Mouse (Mus musculus): Measurements from ENCODE around the gene Sptan1.

Sptan1 gene

DNA sequence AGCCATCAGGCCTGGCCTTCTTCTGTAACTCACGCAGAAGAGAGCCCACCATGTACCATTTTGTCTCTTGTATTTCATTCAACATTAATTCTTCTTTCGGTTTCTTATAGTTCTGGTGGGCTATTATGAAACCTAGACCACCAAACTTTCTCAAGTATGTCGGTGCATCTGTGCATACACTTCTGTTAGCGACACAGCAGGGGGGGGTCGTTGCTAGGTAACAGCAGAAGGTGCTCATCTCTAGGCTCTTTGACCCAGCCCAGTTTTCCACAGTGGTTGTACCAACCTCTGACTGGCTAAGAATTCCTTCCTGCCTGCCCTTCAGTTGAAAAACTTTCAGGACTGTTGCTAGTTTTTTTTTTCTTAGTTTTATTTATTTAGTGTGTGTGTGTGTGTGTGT is 93.1 kb downstream of the Sptan1 start:
- DNase-seq (ENCODE audit: low spot score in 2 of 2): no peak

DNA sequence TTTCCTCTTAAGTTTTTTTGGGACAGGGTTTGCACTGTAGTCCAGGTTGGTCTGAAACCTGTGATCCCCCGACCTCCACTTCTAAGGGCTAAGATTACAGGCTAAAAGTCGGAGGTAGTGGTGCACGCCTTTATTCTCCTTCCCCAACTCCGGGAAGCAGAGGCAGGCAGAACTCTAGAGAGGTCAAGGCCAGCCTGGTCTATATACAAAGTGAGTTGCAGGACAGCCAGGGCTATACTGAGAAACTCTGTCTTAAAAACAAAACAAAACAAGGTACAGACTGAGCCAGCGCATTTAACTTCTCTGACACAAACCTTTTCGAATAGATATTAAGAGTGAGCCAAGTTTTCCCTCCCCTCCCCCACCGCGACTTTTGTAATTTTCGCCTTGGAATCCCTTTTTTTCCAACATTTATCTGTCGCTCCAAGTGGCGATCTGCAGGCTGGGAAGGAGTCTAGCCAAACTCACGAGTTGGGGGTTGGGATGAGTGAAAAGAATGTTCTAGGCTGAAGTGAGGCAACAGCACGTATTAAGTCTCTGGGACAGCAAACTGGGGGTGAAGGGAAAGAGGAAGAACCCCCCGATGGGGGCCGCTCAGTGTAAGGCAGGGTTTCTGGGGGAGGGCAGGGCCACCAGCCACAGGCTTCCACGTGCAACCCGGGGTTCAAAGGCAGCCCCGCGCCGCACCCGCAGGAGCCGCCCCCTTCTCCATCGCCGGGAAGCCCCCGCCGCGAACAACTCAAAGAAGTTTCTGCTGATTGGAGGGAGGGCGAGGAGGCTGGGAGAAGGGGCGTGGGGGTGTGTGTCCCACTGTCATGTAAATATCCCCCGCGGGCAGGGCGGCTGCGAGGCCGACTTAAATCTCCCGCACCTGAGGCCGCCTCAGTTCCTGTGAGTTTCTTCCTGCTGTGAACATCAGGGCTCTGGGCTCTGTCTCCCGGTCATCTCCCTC is 96.1 kb downstream of the Sptan1 start:
- DNase-seq (ENCODE audit: low spot score in 2 of 2): peak; percentile 60 to 80

DNA sequence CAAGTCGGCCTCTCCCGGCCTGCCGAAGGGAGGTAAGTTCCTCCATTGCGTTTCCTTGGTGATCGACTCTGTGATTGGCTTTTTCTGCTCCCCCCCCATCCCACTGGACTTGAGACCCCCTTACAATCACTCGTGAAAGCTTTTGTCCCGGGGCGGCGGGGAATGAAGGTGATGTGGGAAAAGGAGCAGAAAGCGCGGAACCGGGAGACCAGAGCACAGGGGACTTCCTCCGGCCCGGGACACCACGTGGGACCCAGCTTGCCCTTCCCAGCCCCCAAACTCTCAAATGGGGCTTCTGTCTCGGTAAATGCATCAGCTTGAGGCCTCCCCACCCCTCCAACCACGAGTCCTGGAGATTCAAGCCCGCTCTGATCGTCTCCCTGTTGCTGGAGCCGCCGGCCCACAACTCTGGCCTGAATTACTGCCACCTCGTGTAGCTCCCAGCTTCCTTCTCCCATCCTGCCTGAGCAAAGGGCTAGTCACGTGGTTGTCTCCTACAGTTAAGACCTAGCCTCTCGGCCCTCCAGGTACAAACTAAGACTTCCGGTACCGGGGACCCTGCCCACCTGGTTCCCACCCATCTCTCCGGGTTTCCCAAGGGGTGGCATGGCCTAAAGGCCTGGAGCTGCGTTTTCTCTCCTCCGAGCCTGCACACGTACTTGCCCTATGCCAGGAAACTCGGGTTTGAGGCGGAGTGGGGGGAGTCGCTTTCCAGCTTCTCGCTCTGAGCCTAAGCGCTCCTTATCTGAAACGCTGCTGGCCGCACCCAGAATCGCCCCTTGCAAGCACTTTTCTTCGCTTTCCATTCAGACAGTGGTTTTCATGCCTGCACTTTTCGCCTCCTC is 97.1 kb downstream of the Sptan1 start:
- DNase-seq (ENCODE audit: low spot score in 2 of 2): peak; percentile 50 to 79

DNA sequence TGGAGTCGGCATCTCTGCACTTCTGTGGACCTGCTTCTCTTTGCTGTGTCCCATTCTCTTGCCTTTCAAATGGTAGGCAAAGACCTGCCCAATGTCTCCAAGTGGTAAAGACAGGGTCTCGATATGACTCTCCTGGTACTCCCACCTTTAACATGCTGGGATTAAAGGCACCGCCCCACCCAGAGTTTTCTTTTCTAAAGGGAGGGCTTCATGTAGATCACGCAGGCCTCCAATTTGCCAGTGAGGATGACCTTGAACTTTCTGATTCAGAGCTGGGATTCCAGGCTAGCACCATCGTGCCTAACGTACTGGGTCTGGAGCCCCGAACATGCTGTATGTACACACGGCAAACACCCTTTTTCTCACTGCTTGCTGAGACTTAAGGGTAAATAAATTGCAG is 97.9 kb downstream of the Sptan1 start:
- no peak for DNase-seq (ENCODE audit: low spot score in 2 of 2)

DNA sequence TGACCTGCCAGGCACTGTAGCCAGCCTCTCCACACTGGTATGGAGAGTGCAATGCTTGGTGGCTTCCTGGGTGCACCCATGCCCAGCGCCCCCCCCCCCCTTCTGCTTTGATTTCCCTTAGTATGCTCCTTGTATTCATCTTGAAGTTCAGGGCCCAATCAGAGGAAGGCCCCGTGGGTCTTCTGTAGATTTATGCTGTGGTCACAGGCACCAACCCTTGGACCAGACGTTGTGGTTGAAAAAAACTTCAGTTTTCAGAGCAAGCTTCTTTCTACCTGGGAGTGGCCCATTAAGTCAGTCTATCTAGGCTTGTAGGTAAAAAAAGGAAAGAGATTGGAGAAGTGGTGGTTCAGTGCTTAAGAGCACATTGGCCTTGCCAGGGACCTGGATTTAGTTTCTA is 98.4 kb downstream of the Sptan1 start:
- no peak for DNase-seq (ENCODE audit: low spot score in 2 of 2)

DNA sequence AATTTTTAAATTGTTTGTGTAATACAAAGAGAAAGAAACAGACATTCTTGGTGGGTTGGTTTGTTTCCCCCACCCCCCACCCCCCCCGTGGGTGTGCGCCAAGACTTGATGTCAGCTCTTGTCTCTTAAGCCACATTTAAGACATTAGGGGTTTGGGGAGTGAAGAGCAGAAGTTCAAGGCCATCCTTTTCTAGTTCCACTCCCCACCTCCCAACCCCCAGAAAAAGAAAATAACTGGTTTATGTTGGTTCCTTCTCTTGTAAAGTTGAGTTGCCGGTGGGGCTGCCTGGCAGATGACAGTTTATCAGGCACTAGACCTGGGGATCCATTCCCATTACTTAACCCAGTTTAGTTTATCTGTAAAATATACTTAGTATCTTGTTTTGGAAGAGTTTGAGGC is 98.9 kb downstream of the Sptan1 start:
- no peak for DNase-seq (ENCODE audit: low spot score in 2 of 2)

DNA sequence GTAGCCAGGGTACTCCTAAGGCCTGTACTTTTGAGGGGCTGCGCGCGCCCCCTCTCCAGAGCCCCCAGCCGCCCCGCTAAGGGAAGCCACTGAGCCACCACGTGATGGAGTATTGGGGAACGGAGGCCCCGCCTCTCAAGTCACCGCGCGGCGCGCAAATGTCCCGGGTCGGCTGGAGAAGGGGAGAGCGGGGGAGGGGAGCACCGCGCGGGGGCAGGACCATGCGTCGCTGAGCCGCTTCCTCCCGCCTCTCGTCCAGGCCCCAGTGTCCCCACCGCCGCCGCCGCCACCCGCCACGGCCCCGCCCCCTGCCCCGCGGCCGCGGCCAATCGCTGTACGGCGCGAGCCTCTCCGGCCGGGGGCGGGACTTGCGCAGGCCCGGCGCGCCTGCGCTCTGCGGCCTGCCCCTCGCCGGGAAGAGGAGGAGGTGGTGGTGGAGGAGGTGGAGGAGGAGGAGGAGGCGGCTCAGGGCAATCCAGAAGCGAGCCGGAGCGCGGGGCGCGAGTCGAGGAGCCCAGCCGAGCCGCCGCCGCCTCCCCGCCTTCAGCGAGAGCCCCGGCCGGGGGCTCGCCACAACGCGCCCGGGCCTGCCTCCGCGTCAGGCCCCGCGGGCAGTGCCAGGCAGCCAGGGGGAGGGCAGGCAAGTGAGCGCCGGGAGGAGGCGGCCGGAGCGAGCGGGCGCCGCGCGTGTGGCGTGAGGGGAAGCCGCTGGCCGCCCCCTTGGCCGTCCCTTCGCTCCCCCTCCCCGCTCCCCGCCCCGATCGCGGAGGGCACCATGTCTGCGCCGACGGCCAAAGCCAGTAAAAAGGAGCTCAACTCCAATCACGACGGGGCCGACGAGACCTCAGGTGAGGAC is 100.9 kb downstream of the Sptan1 start:
- DNase-seq (ENCODE audit: low spot score in 2 of 2): peak; percentile 96 to 97

DNA sequence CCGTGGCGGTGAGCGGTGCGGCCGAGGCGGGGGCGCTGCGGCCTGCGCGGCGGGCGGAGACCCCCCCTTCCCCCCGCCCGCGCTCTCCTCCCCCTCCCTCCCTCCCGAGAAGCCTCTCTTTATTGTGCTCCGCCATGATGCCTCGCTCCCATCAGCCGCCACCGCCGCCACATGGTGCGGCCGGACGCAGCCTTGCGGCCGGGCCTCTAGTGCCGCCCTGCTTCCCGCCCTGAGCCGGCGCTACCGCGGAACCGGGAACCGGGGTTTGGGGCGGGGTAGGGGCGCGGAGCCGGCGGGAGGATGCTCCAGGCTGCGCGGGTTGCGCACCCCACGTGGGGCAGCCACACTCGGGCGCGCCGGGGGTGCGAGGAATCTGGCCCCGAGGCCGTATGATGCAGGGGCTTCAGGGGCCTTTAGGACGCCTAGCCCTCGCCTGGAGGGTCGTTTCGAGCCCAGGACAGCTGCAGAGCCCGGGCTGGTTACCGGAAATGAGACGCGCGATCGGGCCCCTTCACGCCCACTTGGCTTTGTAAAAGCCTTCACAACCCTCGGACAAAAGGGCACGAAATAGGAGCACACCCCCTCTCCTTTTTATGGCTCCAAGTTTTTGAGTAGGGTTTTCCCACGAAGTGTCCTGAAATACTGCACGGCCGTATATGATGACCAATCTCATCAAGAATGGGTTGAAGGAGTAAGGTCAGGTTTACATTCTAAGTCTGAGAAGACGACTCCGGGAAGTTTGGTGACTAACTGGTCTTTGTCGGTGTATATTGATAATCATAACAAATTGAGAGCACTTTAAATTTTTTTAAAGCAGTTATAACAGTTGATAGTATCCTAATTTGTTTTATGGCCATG is 101.9 kb downstream of the Sptan1 start:
- DNase-seq (ENCODE audit: low spot score in 2 of 2): peak; percentile 44 to 78

DNA sequence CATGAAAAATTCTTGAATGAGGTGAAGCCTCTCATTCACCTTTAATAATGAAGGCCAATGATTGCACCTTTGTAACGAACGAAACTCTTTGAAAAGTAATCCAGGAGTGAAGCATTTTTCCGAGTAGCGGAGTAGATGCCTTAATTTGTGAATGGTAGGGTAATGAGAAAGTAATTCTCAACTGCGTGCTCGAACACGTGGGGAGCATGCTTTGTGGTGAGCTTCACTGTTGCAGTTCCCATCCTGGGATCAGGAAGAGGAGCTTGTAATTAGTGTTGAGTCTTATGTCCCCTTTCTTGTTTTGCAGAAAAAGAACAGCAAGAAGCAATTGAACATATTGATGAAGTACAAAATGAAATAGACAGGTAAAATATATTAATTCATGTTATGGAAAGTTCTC is 102.6 kb downstream of the Sptan1 start:
- no peak for DNase-seq (ENCODE audit: low spot score in 2 of 2)

DNA sequence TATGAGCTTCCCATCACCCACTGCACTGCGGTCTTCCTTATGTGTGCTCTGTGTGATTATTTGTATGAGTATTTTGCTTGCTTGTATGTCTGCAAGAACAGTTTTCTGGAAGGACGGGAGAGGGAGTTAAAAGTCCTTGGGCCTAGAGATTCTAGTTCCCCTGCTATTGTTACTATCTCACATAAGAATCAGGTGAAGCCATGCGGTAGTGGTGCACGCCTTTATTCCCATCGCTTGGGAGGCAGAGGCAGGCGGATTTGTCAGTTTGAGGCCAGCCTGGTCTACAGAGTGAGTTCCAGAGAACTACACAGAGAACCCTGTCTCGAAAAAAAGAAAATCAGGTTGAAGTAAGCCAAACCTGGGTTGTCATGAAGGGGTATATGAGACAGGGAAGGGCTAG is 107.5 kb downstream of the Sptan1 start:
- DNase-seq (ENCODE audit: low spot score in 2 of 2): no peak

DNA sequence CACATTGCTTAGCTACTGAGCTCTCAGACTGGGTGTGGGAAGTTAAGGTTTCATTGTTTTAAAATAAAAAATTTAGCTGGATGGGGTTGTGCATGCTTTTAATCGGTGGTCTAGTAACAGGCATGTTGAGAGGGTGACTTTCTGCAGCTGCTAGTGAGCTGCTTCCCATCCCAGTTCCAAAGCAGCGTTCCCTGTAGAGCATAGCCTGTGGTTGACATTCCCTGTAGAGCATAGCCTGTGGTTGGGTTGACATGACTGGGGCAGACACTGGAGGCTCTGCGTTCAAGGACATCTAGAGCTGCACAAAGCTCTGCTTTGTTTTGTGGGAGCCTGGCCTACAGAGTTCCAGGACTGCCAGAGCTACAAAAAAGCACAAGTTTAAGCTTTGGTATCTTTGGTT is 107.9 kb downstream of the Sptan1 start:
- no peak for DNase-seq (ENCODE audit: low spot score in 2 of 2)

DNA sequence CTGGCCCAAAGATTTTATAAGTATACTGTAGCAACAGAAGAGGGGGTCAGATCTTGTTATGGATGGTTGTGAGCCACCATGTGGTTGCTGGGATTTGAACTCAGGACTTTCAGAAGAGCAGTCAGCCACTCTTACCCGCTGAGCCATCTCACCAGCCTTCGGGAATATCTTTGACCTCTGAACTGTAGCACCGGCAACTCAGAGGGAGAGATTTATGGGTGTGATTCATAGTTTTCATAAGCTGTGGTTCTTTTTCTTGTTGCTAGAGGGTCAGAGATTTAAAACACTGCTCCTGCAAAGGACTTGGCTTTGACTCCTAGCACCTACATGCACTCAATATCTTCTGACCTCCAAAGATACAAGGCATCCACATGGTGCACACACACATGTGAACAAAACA is 110.3 kb downstream of the Sptan1 start:
- no peak for DNase-seq (ENCODE audit: low spot score in 2 of 2)

DNA sequence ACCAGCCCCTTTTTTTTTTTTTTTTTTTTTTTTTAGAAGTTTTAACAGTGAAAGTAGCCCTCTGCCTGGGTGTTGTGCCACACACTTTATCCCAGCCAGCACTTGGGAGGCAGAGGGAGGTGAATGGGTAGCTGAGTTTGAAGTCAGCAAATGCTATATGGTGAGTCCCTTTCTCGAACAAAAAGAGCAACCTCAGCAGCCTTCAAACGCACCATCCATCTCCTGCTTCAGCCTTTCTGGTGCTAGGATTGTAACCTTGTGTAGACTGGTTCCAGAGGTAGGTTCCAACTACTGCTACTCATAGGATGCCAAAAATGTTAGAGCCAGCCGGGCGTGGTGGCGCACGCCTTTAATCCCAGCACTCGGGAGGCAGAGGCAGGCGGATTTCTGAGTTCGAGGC is 111.1 kb downstream of the Sptan1 start:
- no peak for DNase-seq (ENCODE audit: low spot score in 2 of 2)

DNA sequence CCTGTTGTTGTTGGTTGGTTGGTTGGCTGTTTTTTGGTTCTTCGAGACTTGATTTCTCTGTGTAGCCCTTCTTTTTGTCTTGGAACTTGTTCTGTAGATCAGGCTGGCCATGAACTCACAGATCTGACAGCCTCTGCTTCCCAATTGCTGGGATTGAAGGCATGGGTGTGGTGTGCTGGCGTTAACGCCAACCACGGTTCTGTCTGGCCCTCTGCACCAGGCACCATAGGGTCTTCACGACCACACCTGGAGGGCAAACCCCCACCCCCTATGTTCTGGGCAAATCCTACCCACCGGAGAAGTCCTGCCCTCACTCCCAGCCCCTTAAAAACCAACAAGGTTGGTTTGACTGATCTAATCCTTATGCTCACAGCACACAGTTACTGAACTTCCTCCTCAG is 111.6 kb downstream of the Sptan1 start:
- no peak for DNase-seq (ENCODE audit: low spot score in 2 of 2)

DNA sequence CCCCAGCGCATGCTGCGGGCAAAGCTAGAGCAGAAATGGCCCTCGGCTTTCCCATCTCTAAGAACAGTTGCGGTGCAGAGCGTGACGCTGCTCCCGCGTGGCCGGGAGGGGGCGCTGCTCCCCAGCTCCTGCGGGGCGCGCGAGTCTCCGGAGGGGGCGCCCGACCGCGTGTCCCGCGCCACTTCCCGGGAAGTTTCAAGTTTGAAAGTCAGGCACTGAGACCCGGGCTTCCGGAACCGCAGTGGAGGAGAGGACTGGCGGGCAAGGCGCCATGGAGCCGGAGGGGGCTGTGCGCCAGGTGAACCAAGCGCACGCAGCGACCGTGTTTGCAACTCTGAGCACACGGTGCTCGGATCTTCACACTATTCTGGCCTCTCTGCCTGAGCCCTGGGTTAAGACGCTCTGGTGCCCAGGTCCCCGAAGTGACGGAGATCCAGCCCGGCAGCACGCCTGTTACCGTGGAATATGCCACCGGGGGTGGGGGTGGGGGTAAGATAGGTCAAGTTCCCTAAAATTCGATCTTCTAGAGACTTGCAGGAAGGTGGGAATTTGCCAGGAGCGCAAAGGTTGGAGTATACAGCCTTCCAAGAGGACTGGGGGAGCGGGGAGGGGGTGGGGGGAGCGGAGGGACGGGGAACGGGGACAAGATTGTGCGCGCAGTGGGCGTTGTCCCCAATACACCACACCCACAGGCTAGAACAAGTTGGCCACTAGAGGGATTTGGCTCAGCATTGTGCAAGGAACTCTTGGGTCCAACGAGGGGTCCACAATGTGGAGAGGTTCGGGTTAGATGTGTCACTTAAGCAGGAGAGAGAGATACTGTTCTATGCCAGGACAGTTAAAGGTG is 112.4 kb downstream of the Sptan1 start, which contains the start of gene Pkn3:
Pkn3 (plus strand) TSS at position 183 of the 847 bp plus-strand sequence.
- peak; percentile 80 to 95 for DNase-seq (ENCODE audit: low spot score in 2 of 2)

DNA sequence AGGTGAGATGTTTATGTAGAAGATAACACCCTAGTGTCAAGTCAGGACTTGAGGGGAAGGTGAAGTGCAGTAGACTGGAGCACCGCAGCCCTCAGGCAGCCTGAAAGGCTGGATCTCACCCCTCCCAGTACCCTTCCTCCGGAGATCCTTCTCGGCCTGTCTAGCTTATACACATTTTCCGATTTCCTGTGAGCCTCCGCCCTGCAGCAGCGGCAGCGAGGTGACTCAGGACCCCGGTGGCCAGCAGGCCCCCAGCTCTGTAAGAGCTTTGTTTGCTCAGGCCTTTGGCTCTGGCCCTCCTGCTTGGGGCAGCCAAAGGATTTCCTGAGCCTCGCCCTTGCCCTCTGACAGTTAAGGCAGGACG is 113.0 kb downstream of the Sptan1 start:
- DNase-seq (ENCODE audit: low spot score in 2 of 2): no peak

DNA sequence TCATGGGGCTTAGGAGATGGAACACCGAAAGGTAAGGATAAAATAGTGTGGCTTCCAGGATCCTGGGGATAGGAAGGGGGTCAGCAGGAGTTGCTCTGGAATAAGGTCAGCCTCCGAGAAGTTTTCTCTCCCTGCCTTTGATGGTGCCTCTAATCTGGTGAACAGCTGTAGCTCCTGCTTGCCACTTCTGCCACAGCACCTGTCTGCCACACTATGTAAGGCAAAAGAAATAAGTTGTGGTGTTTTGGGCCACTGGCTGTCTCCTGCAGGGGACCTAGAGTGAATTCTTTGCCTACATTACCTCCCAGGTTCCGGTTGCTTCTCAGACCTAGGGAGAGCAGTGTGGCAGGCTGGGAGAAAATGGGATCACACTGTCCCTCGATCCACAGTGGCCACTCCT is 113.4 kb downstream of the Sptan1 start:
- no peak for DNase-seq (ENCODE audit: low spot score in 2 of 2)

DNA sequence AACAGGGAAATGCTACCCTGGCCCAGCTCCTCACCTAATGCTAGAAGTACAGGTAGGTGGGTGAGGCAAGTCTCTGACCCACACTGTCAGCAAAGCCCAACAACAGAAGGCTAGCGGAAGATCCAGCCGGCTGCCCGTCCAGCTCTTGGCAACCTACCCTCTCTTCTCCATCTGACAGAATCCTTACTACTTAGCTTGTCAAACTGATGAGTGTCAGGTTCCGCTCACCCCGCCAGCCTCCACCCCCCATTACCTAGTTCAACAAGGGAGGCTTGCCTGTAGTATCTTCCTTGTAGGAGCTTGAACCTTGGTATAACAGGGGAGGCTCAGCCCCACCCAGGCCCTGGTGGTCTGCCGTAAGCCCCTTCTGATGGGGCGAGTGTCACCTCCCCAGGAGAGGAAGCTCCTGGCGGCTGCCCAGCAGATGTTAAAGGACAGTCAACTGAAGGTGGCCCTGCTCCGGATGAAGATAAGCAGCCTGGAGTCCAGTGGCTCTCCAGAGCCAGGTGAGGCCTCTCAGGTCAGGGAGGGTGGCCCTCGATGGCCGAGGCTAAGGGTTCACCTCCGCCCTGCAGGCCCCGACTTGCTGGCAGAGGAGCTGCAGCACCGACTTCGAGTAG is 114.9 kb downstream of the Sptan1 start:
- DNase-seq (ENCODE audit: low spot score in 2 of 2): no peak

All from spleen, postnatal 4 days (tissue).